Mouse (Mus musculus): ENCODE measurements around the gene Ap3m1.

DNA sequence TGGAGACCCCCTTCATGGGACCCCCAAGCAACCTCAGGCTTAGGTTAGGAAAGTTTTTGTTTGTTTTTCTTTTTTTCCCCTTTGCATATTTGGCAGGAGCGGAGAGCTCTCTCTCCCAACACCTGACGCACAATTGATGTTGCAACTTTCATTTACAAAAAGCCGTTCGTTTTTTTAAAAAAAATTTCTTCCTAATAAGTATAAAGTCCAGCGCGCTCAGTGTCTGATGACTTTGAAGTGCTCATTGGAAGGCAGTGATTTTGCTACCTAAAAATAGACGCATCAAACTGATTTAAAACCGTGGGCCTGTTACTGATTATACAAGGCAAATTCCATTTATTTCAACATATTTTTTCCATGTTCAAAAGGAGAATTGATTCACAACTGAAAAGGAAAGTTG, 843 bp upstream of the Ap3m1 start:
- TF ChIP-seq E2F4 (IDR thresholded peaks at IDR 0.05; ENCODE audit: insufficient replicate concordance, low read depth, low read length): no peak
- TF ChIP-seq USF2 (conservative IDR thresholded peaks at IDR 0.05; ENCODE audit: low read depth, low read length): no peak
